Mouse (Mus musculus) liver, embryonic 13.5 days (tissue): ENCODE data around the gene Gng2. TPM values are rescaled to one million over a fixed set of nuclear protein-coding genes. Genes with fewer than 3 reads are reported as not detected.

Source experiments
- ATAC-seq: fragments of 200-750 bp; cut with Nextera tagmentation; 2 replicates; pipeline ENCODE4 v1.8.0; 2017; ENCODE audit warnings: low read depth, mild to moderate bottlenecking, moderate number of reproducible peaks, moderate library complexity
- DNase-seq: peaks from one replicate; pipeline ENCODE4 v3.0.0; 2022
- H3K27ac ChIP-seq: fragments of 300-500 bp; sonication (generic); 2 replicates; pipeline ENCODE4 v1.5.1; 2015; ENCODE audit warnings: moderate library complexity, mild to moderate bottlenecking, inconsistent platforms
- H3K27me3 ChIP-seq: fragments of 300-500 bp; sonication (generic); 2 replicates; pipeline ENCODE4 v1.6.1; 2015; ENCODE audit warnings: mild to moderate bottlenecking, inconsistent platforms
- H3K36me3 ChIP-seq: fragments of 300-500 bp; sonication (generic); 2 replicates; pipeline ENCODE4 v1.6.1; 2015; ENCODE audit warnings: mild to moderate bottlenecking, inconsistent platforms
- H3K4me1 ChIP-seq: fragments of 300-500 bp; sonication (generic); replicated peaks from 2 replicates; pipeline ENCODE4 v1.6.1; 2015; ENCODE audit warnings: inconsistent platforms
- H3K4me2 ChIP-seq: fragments of 300-500 bp; sonication (generic); 2 replicates; pipeline ENCODE4 v1.6.1; 2015; ENCODE audit warnings: inconsistent platforms, mild to moderate bottlenecking, moderate library complexity
- H3K4me3 ChIP-seq: fragments of 300-500 bp; sonication (generic); replicated peaks from 2 replicates; pipeline ENCODE4 v1.5.1; 2015; ENCODE audit warnings: mild to moderate bottlenecking, inconsistent platforms
- H3K9ac ChIP-seq: fragments of 300-500 bp; sonication (generic); 2 replicates; pipeline ENCODE4 v1.6.1; 2015; ENCODE audit warnings: mild to moderate bottlenecking, inconsistent platforms
- H3K9me3 ChIP-seq: fragments of 300-500 bp; sonication (generic); replicated peaks from 2 replicates; pipeline ENCODE4 v1.6.1; 2016; ENCODE audit warnings: inconsistent platforms
- WGBS: fragments of 180-500 bp; shearing (Covaris S2); methylation state at CpG from one replicate; pipeline ENCODE4 v1.1.7; 2015; ENCODE audit not compliant: insufficient replicate concordance; 5-methylcytosine and 5-hydroxymethylcytosine counted together
- polyA plus RNA-seq: library from polyadenylated mRNA; unstranded; fragments of >200 nt; fragmentation: Nextera tagmentation; extraction: Ambion mirVana; gene quantifications from 2 replicates; pipeline ENCODE4 v1.2.1, GENCODE M21; 2015

Gng2 gene
- 8.8 and 9.5 TPM in 2 replicates for polyA plus RNA-seq

GRCm38 (mm10) chr14:19977271-19978024 lies at the start of gene Gng2:
Gene Gng2 (minus strand): TSS chr14:19977627.
- H3K27me3 ChIP-seq: peaks cover 29% of the 10 kb centered on the region
- peaks cover 14% of the 10 kb centered on the region for H3K4me1 ChIP-seq
- no peak for DNase-seq
- peak; percentile 42 for ATAC-seq
- peak within 1 kb of the TSS; percentile 43 for H3K4me3 ChIP-seq
- WGBS: 16% methylated on average over 15 of the region's 15 CpGs
- peak within 1 kb of the TSS; percentile 56 for H3K4me2 ChIP-seq
- H3K9me3 ChIP-seq: no peaks in the 10 kb centered on the region
- H3K36me3 ChIP-seq: no peaks in the 10 kb centered on the region
- H3K9ac ChIP-seq: 0 out of 2 replicates have a peak within 1 kb of the TSS, but pooled peaks have one; percentile 4
- H3K27ac ChIP-seq: peak within 1 kb of the TSS; percentile 34

GRCm38 (mm10) chr14:20024888-20025719 lies 47.7 kb upstream of the Gng2 start:
- Histone ChIP-seq H3K4me3 (peak overlapping the region; percentile 29), H3K4me2 (peak overlapping the region; percentile 49), H3K27me3 (no peaks in the 10 kb centered on the region), H3K4me1 (peaks cover 13% of the 10 kb centered on the region), H3K9me3 (no peaks in the 10 kb centered on the region), H3K27ac (no peak overlapping the region), H3K36me3 (no peaks in the 10 kb centered on the region), H3K9ac (no peak overlapping the region)
- peak; percentile 44 for DNase-seq
- 17% methylated on average over 6 of the region's 6 CpGs for WGBS
- ATAC-seq: peak; percentile 63

- no peaks in the 10 kb centered on the region for H3K27me3 ChIP-seq
- no peak for DNase-seq
- no peak overlapping the region for H3K4me3 ChIP-seq
- ATAC-seq: no peak
- no peaks in the 10 kb centered on the region for H3K9me3 ChIP-seq
- peaks cover 13% of the 10 kb centered on the region for H3K4me1 ChIP-seq
- no peak overlapping the region for H3K4me2 ChIP-seq
- H3K27ac ChIP-seq: no peak overlapping the region
- no peak overlapping the region for H3K9ac ChIP-seq
- WGBS: 84% methylated on average over 2 of the region's 2 CpGs
- H3K36me3 ChIP-seq: no peaks in the 10 kb centered on the region
Observed at GRCm38 (mm10) chr14:20023939-20024338, 46.5 kb upstream of the Gng2 start.

DNA sequence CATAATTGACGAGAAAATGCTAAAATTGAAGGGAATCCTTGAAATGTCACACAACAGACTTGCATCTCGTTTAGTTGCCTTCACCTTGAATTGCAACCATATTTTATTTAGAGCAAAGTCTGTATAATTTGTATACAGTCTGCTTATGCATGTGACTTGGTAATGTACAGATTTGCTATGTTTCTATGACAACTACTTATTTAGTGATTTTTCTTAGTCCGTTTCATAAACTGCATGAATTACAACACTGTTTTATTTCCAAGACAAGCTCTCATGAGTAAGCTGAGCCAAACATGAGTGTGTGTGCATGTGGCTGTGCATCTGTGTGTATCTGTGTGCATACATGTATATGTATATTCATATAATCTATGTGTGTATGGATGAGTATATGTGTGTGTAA lies 42.1 kb upstream of the Gng2 start:
- DNase-seq (no peak), ATAC-seq (no peak)
- no peak overlapping the region for H3K4me3 ChIP-seq
- no peaks in the 10 kb centered on the region for H3K27me3 ChIP-seq
- H3K27ac ChIP-seq: no peak overlapping the region
- peaks cover 4% of the 10 kb centered on the region for H3K4me1 ChIP-seq
- no peak overlapping the region for H3K4me2 ChIP-seq
- H3K9me3 ChIP-seq: no peaks in the 10 kb centered on the region
- H3K36me3 ChIP-seq: no peaks in the 10 kb centered on the region
- 52% methylated on average over 3 of the region's 3 CpGs for WGBS
- H3K9ac ChIP-seq: no peak overlapping the region

DNA sequence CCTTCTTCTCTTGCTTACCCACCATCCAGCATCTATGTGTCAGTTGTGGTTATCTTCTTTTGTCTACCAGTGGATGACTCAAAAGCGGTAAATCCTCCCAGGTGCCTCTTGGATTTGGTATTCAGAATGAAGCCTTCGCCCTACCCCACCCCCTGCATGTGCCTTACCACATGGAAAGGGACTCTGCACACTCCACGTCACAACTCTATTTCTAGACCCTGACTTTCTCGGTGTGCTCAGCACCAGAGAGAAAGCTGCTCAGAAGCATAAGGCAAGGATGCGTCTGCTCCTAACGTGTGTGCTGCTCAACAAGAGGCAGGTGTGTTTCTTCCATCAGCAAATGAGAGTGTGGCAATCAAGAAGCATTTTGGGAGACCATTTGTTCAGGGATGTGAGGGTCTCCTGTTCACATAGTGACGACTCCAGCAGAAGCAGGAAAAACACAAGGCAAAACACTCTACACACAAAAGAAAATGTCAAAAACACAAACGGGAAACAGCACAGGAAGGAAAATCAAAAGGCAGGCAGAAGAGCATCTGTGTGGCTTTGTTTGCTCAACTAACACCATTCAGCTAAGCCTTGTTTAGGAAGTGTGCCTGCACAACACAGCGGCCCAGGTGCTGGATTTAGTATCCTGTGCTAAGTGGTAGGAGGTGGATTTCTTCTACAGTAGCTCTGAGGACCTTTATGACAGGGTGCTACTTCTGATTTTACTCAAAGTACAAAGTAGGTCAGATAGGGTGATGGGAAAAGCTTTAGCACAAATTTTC lies 35.3 kb upstream of the Gng2 start:
- no peak for ATAC-seq
- Histone ChIP-seq H3K4me2 (no peak overlapping the region), H3K4me1 (no peaks in the 10 kb centered on the region), H3K9me3 (no peaks in the 10 kb centered on the region), H3K27ac (no peak overlapping the region), H3K9ac (no peak overlapping the region), H3K4me3 (no peak overlapping the region), H3K27me3 (no peaks in the 10 kb centered on the region), H3K36me3 (no peaks in the 10 kb centered on the region)
- no peak for DNase-seq
- 43% methylated on average over 9 of the region's 9 CpGs for WGBS

GRCm38 (mm10) chr14:20007446-20007845 lies 30.0 kb upstream of the Gng2 start:
- Histone ChIP-seq H3K4me3 (no peak overlapping the region), H3K9me3 (no peaks in the 10 kb centered on the region), H3K36me3 (no peaks in the 10 kb centered on the region), H3K27me3 (no peaks in the 10 kb centered on the region), H3K27ac (no peak overlapping the region), H3K4me1 (no peaks in the 10 kb centered on the region), H3K9ac (no peak overlapping the region), H3K4me2 (no peak overlapping the region)
- WGBS: 61% methylated on average over 3 of the region's 3 CpGs
- DNase-seq (no peak), ATAC-seq (no peak)

DNA sequence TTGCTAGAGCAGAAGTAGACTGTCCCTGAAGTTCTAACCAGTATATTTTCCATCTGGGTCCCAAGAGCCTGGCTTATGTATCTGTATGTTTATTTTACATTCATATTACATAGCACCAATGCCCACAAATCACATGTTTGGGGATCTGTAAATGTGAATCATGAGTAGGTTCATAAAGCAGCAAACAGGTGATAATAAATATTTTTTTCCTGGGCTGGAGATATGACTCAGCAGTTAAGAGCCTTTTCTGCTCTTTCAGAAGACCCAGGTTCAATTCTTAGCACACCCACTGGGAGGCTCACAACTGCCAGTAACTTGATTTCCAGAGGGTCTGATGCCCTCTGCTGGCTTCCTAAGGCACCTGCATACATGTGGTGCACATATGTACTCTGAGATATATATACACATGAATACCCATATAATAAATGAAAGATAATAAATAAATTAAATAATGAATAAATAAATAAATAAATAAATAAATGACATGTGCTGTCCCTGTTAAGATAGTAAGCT lies 27.4 kb upstream of the Gng2 start:
- Histone ChIP-seq H3K27ac (no peak overlapping the region), H3K4me1 (no peaks in the 10 kb centered on the region), H3K9ac (no peak overlapping the region), H3K36me3 (no peaks in the 10 kb centered on the region), H3K4me2 (no peak overlapping the region), H3K9me3 (no peaks in the 10 kb centered on the region), H3K4me3 (no peak overlapping the region), H3K27me3 (no peaks in the 10 kb centered on the region)
- DNase-seq: no peak
- no peak for ATAC-seq

- no peaks in the 10 kb centered on the region for H3K36me3 ChIP-seq
- H3K9me3 ChIP-seq: no peaks in the 10 kb centered on the region
- no peaks in the 10 kb centered on the region for H3K4me1 ChIP-seq
- ATAC-seq: no peak
- no peak overlapping the region for H3K9ac ChIP-seq
- no peak for DNase-seq
- no peak overlapping the region for H3K4me3 ChIP-seq
- H3K4me2 ChIP-seq: no peak overlapping the region
- no peaks in the 10 kb centered on the region for H3K27me3 ChIP-seq
- WGBS: 73% methylated on average over 5 of the region's 5 CpGs
- H3K27ac ChIP-seq: no peak overlapping the region
Observed at GRCm38 (mm10) chr14:19996853-19997252, 19.4 kb upstream of the Gng2 start.

DNA sequence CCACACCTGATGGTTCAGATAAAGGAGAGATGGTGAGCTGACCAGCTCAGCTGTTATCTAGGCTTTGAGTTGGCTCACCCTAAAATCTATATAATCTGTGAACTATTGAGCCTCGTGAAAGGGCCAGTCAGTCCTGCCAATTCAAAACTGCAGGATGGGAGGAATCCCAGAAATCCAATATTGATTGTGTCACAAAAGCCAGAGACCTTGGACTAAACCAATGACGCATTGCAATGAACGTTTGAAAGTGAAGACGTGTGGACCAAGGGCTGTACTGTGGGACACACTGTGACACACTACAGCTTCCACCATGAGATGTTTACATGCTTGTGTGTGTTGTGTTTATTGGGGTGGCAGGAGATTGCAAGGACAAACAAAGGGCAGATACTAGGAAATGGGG lies 18.5 kb upstream of the Gng2 start:
- no peaks in the 10 kb centered on the region for H3K36me3 ChIP-seq

GRCm38 (mm10) chr14:19994068-19994467 lies 16.6 kb upstream of the Gng2 start:
- ATAC-seq (no peak), DNase-seq (no peak)
- H3K27me3 ChIP-seq: no peaks in the 10 kb centered on the region
- H3K27ac ChIP-seq: no peak overlapping the region
- H3K4me2 ChIP-seq: no peak overlapping the region
- H3K9ac ChIP-seq: no peak overlapping the region
- H3K4me3 ChIP-seq: no peak overlapping the region
- no peaks in the 10 kb centered on the region for H3K4me1 ChIP-seq
- H3K36me3 ChIP-seq: no peaks in the 10 kb centered on the region
- WGBS: 24% methylated on average over 5 of the region's 5 CpGs
- no peaks in the 10 kb centered on the region for H3K9me3 ChIP-seq

More for the DNA sequence above, 18.5 kb upstream of the Gng2 start:
- no peak overlapping the region for H3K4me2 ChIP-seq
- WGBS: 70% methylated on average over 4 of the region's 4 CpGs
- no peak overlapping the region for H3K9ac ChIP-seq
- H3K9me3 ChIP-seq: no peaks in the 10 kb centered on the region
- ATAC-seq (no peak), DNase-seq (no peak)
- no peaks in the 10 kb centered on the region for H3K4me1 ChIP-seq
- no peaks in the 10 kb centered on the region for H3K27me3 ChIP-seq
- no peak overlapping the region for H3K27ac ChIP-seq
- H3K4me3 ChIP-seq: no peak overlapping the region

DNA sequence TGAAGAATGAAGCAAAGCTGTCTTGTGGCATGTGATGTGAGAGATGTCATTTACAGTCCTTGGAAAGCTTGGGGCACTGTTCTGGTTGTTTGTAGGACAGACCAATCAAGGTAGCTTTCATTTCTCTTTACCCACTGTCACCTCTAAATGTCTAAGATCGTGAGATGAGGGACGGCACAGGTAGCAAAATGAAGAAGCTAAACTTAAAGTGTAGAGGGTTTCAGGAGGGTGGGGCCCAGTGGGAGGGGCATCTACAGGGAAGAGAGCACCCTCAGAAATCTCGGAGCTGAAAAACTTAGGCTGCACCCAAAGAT lies 16.1 kb upstream of the Gng2 start:
- no peak for ATAC-seq
- Histone ChIP-seq H3K27ac (no peak overlapping the region), H3K36me3 (no peaks in the 10 kb centered on the region), H3K9me3 (no peaks in the 10 kb centered on the region), H3K4me2 (no peak overlapping the region), H3K4me3 (no peak overlapping the region), H3K27me3 (no peaks in the 10 kb centered on the region), H3K9ac (no peak overlapping the region), H3K4me1 (no peaks in the 10 kb centered on the region)
- WGBS: 34% methylated on average over 3 of the region's 3 CpGs
- no peak for DNase-seq
